Mouse (Mus musculus): Measurements from ENCODE around the gene Mrln.
"Not testable (repeated sequence)": the region's sequence is repeated elsewhere in the genome, so short reads cannot be mapped to it uniquely, and the experiment has no call there.

Mrln gene

DNA sequence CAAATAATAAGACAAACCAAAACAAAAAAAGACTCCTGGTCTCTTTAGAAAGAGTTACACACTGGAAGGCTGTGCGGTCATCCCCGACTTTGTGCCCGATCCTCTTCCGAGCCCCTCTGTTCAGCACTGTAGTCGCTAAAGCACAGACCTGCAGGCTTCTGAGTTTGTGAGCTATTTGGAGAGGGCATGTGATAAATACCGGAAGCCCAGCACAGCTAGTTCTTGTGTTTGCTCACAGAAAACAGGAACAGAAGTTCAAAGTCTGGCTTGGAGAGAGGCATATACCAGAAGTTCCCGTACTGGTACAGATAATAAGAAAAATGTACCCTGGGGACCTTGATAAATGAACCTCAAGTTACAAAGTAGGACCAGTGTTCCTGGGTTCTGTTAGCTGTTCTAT, 9.2 kb upstream of the Mrln start:
- no peak for DNase-seq (ENCODE audit: low read depth in 2 of 2, low spot score in 2 of 2)

DNA sequence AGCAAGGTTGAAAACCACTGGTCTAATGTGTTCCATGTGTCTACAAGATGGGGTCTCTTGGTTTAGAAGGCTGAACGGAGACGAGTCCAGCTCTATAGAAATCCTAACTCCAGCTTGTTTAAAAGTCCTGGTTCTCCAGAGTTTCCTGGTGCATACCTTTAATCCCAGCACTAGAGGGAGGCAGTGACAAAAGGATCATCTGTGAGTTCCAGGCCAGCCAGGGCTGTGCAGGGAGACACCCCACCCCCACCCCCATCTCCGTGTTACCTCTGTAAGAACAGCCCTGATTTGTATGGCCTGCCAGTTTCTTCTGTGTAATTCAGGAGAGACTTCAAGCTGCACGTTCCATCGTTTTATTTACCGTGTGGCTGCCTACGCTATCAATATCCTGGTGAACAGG, 8.7 kb upstream of the Mrln start:
- DNase-seq (ENCODE audit: low read depth in 2 of 2, low spot score in 2 of 2) = no peak

DNA sequence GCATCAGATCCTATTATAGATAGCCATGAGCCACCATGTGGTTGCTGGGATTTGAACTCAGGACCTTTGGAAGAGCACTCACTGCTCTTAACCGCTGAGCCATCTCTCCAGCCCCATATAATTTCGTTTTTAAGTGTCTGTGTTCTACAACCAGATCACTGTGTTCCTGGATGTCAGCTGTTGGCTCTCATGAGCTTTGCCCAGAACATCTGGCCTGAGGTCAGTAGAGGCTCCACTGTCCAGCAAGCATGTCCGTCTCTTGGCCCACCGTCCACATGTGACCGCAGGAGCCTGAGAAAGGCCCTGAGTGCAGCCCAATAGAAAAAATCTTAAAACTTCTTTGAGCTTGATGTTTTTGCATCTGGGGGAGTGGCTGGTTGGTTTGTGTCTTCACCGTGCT, 7.8 kb upstream of the Mrln start:
- no peak for DNase-seq (ENCODE audit: low read depth in 2 of 2, low spot score in 2 of 2)

- no peak for DNase-seq (ENCODE audit: low read depth in 2 of 2, low spot score in 2 of 2)
These were observed 6.9 kb upstream of the Mrln start for GRCm38 (mm10) chr10:70197601-70198000.

- no peak for DNase-seq (ENCODE audit: low read depth in 2 of 2, low spot score in 2 of 2)
These were observed 6.5 kb upstream of the Mrln start for GRCm38 (mm10) chr10:70198012-70198411.

DNA sequence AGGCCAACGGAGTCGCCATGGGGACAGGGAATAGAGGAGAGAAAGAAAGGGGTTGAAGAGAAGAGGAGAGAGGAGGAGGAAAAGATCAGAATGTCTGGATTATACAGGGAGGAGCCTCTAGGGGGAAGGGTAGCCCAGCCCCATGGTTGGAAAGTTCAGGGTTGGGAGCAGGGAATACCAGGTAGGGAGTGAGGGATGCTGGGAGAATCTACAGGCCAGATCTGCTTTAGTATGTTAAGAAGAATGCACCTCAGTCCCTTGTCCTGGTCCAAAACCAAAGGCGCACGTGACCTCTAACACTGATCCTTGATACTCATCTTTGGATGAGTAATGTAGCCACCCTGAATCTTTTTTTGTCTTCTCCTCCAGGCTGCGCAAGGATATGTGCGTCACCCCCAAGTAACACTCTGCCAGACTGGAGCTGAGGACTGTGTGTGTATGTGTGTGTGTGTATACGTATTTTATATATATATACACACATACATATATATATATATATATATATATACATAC, 5.5 kb upstream of the Mrln start:
- DNase-seq (ENCODE audit: low read depth in 2 of 2, low spot score in 2 of 2) = no peak

DNA sequence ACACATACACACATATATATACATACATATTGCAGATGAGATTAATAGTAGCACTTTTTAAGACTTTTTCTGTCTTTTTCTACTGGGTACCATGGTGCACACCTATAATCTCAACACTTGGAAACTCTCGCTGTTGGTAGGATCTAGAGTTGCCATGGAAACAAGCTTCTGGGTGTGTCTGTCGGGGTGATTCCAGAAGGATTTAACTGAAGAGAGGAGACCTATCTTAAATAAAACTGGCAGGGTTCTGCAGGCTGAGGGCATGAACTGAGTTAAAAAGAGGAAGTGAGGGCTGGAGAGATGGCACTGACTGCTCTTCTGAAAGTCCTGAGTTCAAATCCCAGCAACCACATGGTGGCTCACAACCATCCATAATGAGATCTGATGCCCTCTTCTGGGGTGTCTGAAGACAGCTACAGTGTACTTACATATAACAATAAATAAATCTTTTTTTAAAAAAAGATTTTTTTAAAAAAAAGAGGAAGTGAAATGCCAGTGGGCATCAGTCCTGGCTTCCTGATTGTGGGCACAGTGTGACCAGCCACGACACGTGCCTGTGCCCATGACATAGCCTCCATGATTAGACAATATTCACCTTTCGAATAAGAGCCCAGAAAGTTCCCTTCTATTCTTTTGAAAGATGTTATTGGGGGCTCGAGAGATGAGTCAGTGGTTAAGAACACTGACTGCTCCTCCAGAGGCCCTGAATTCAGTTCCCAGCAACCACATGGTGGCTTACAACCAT, 4.8 kb upstream of the Mrln start:
- DNase-seq (ENCODE audit: low read depth in 2 of 2, low spot score in 2 of 2) = no peak

GRCm38 (mm10) chr10:70200889-70201500, 3.5 kb upstream of the Mrln start:
- no peak for DNase-seq (ENCODE audit: low read depth in 2 of 2, low spot score in 2 of 2)

- no peak for DNase-seq (ENCODE audit: low read depth in 2 of 2, low spot score in 2 of 2)
These were observed 6.8 kb downstream of the Mrln start for GRCm38 (mm10) chr10:70211281-70211680.

GRCm38 (mm10) chr10:70220971-70221370, 16.5 kb downstream of the Mrln start:
- DNase-seq (ENCODE audit: low read depth in 2 of 2, low spot score in 2 of 2) = no peak

GRCm38 (mm10) chr10:70222231-70222630, 17.8 kb downstream of the Mrln start:
- not testable (repeated sequence) for DNase-seq (ENCODE audit: low read depth in 2 of 2, low spot score in 2 of 2)

GRCm38 (mm10) chr10:70224571-70224970, 20.1 kb downstream of the Mrln start:
- DNase-seq (ENCODE audit: low read depth in 2 of 2, low spot score in 2 of 2) = no peak

GRCm38 (mm10) chr10:70225760-70226159, 21.3 kb downstream of the Mrln start:
- DNase-seq (ENCODE audit: low read depth in 2 of 2, low spot score in 2 of 2) = no peak

DNA sequence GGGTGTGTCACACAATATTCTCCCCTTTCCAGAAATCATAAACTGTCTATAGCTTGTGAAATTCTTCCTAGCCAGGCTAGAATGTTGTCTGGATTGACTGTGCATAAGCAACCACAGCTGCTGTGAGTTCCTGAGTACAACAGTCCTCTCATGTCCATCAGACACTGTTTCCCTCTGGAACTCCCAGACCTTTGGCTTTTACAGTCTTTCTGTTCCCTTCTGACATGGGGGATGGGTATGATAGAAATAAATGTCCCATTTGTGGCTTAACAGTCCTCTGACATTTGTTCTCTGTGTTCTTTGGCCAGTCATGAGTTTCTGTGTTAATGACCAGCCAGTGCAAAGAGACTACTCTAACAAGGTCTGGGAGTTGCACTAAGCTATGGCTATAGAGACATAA, 22.1 kb downstream of the Mrln start:
- DNase-seq (ENCODE audit: low read depth in 2 of 2, low spot score in 2 of 2) = no peak

DNA sequence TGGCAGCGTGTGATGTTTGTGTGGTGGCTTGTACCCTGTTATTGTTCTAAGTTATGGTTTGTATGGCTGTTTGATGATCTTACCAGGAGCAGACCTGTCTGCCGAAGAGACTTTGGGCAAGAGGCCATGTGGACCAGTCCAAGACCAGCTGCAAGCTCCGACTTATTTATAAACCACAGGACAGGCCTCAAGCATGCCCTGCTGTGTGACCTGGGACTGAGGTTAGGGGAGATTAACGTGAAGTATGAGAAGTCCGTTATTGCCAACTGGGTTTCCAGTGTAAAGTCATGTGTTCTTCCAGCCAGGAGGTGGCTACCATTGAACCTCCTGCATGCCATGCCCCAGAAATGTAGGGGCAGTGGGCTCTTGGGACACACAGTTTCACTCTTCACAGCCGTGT, 25.9 kb downstream of the Mrln start:
- no peak for DNase-seq (ENCODE audit: low read depth in 2 of 2, low spot score in 2 of 2)

DNA sequence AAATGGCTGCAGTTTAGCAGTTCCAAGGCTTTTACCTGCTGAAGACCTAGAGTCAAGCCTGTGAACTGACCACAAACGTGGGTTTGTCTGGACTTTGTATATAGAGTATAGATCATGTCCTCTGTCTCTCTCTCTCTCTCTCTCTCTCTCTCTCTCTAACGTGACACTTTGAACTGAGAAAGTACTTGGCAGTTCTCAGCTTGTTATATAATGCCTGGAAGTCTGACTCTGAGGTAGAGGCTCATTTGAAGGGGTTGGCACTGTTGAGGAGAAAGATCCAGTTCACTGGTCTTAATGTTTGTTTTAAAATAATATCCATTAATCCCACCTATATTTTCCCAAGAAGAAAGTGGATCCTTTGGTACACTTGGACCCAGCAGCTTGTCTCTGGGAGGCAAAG, 33.5 kb downstream of the Mrln start:
- DNase-seq (ENCODE audit: low read depth in 2 of 2, low spot score in 2 of 2) = no peak

- DNase-seq (ENCODE audit: low read depth in 2 of 2, low spot score in 2 of 2) = no peak
These were observed 38.4 kb downstream of the Mrln start for GRCm38 (mm10) chr10:70242751-70243444.

GRCm38 (mm10) chr10:70244921-70245558, 40.6 kb downstream of the Mrln start, which contains the start of gene Slc16a9:
TSS of gene Slc16a9 (plus strand) at chr10:70245100.
- DNase-seq (ENCODE audit: low read depth in 2 of 2, low spot score in 2 of 2) = no peak

DNA sequence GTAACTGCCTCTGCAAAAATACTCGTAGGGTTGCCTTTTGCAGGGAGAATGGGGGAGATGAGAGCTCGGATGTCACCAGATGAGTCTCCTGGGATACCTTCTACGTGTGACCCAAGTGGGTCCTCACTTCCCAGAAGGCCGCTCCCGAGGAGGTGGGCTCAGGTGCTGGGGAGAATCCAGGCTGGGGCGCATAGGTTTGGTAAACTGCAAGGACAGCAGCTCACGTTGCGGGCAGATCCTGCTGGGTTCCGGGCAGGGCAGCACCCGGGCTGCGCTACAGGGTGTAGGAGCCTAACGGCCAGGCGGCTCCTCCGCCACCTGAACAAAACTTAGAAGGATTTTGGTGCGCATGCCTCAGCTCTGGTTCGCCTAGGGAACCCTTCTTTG, 41.1 kb downstream of the Mrln start:
- DNase-seq (ENCODE audit: low read depth in 2 of 2, low spot score in 2 of 2) = no peak

GRCm38 (mm10) chr10:70246076-70246475, 41.6 kb downstream of the Mrln start:
- no peak for DNase-seq (ENCODE audit: low read depth in 2 of 2, low spot score in 2 of 2)

- DNase-seq (ENCODE audit: low read depth in 2 of 2, low spot score in 2 of 2) = no peak
These were observed 45.9 kb downstream of the Mrln start for GRCm38 (mm10) chr10:70250354-70250753.

- no peak for DNase-seq (ENCODE audit: low read depth in 2 of 2, low spot score in 2 of 2)
These were observed 46.3 kb downstream of the Mrln start for GRCm38 (mm10) chr10:70250766-70251165.

All from CD8-positive naive resting alpha-beta T cell, adult 2 months (primary cell).